19 mouse cellular contexts compared by ENCODE assay signal in the genomic region with DNA sequence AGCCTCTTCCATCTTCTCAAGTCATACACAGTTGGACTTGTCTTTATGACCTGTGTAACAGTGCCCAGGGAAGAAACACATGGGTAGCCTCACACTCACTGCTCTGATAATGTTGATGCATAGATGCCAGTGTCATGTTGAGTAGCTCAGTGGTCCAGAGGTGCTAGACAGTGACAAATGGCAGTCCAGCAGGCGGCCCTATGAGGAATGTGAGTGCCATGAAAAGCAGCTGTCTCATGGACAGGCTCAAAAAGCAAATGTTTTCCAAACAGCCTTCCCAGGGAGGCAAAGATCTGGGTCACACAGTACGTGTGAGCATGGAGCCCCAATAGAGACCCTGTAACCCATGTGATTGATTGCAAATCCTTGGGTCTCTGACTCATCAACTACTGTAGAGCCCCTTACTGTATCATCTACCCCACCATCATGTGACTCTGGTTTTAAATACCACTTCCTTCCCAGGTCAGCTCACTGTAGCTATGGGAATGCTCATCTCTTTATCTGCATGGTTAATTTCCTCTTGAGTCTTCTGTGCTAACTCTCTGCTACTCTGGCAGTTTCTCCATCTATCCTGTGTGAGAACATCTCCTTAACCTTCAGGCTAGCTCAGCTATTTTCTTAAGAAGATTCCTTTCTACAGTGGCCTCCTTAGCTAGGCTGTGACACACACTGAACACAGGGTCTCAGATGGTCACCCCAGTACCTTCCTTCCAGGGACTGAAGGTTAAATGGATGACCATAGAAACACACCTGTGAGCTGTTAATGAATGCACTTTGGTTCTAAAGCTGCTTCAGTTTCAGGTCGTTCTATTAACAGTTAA.
DNase-seq lines count a peak whose midpoint lies in the region; ATAC-seq and TF ChIP-seq lines count a peak whose summit lies in the region.
"Had no signal": no experiment of that assay in that cellular context is flagged by ENCODE, and none has a peak within 500 bp of the region (broad histone marks: within the 10 kb centered on the region; RNA-seq: fewer than 3 reads in every experiment).

No protein-coding gene starts in this region.

- H3K9me3 ChIP-seq in MEL (replicated peaks; ENCODE audit: insufficient read depth, low read length): no peaks in the 10 kb centered on the region
- H3K9me3 ChIP-seq in lung, postnatal 0 days (ENCODE audit: low read length): no peaks in the 10 kb centered on the region
- peaks cover 18% of the 10 kb centered on the region for H3K9me3 ChIP-seq in midbrain, embryonic 10.5 days (replicated peaks)

- no peak for TF ChIP-seq POLR2A in MEL (IDR thresholded peaks at IDR 0.05; ENCODE audit: control insufficient read depth in 1 of 2, insufficient read depth in 1 of 2, low read depth in 1 of 2, low read length in 2 of 2, poor library complexity in 1 of 2)

- H3K36me3 ChIP-seq in MEL (ENCODE audit: control insufficient read depth in 1 of 2, insufficient read depth in 2 of 2, low read length in 2 of 2): peaks cover 0 to 12% of the 10 kb centered on the region in 2 experiments; a peak in 2 of 4 replicates
- H3K36me3 ChIP-seq in lung, postnatal 0 days (ENCODE audit: insufficient read depth, low read length): no peaks in the 10 kb centered on the region
- H3K36me3 ChIP-seq in midbrain, embryonic 10.5 days: no peaks in the 10 kb centered on the region
- H3K36me3 ChIP-seq: hindbrain, embryonic 13.5 days; midbrain, embryonic 12.5 days had no signal

- DNase-seq in heart, adult 11 months: peak; percentile 91
- no peak for DNase-seq in heart, postnatal 10 days
- DNase-seq in left cerebral cortex, adult 2 months (ENCODE audit: extremely low spot score in 1 of 2, low spot score in 2 of 2): no peak
- DNase-seq in left cerebral cortex, postnatal 14 days (ENCODE audit: low spot score in 2 of 2): no peak
- no peak for DNase-seq in MEL (ENCODE audit: low read depth, low spot score)
- DNase-seq in lung, postnatal 0 days (ENCODE audit: low spot score): peak; percentile 13
- DNase-seq in midbrain, embryonic 10.5 days (ENCODE audit: low spot score): no peak
- DNase-seq: adrenal gland, postnatal 25 days; cerebellum, adult 11-12 months; cerebellum, postnatal 14 days; embryo, embryonic 11 days; gastrocnemius, postnatal 14 days; liver, postnatal 0 days; retina, postnatal 1 day; thymus, postnatal 25 days had no signal

- peak overlapping the region; percentile 53; the same call in 1 of the 2 replicates for H3K27ac ChIP-seq in left cerebral cortex, adult 2 months
- no peak overlapping the region for H3K27ac ChIP-seq in MEL (ENCODE audit: control insufficient read depth, low read depth, low read length)
- no peak overlapping the region for H3K27ac ChIP-seq in lung, postnatal 0 days (ENCODE audit: low read length)
- H3K27ac ChIP-seq in midbrain, embryonic 10.5 days (replicated peaks): no peak overlapping the region
- H3K27ac ChIP-seq: hindbrain, embryonic 13.5 days; midbrain, embryonic 12.5 days had no signal

- no peaks in the 10 kb centered on the region for H3K27me3 ChIP-seq in MEL (ENCODE audit: control insufficient read depth in 1 of 2, insufficient read depth in 2 of 2, low read length in 2 of 2)
- no peaks in the 10 kb centered on the region for H3K27me3 ChIP-seq in lung, postnatal 0 days (replicated peaks; ENCODE audit: insufficient read depth, low read length)
- H3K27me3 ChIP-seq in midbrain, embryonic 10.5 days (ENCODE audit: low read depth, poor library complexity, severe bottlenecking): no peaks in the 10 kb centered on the region
- H3K27me3 ChIP-seq: CH12.LX; hindbrain, embryonic 13.5 days; midbrain, embryonic 12.5 days had no signal

- TF ChIP-seq EP300 in MEL (IDR thresholded peaks at IDR 0.05; ENCODE audit: low read depth in 1 of 2, low read length in 2 of 2): no peak
- no peak for TF ChIP-seq EP300 in lung, postnatal 0 days (IDR thresholded peaks at IDR 0.05)

- no peak overlapping the region for H3K4me3 ChIP-seq in left cerebral cortex, adult 2 months
- no peak overlapping the region for H3K4me3 ChIP-seq in MEL (ENCODE audit: control insufficient read depth in 1 of 2, insufficient read depth in 1 of 2, low read depth in 2 of 2, low read length in 2 of 2)
- H3K4me3 ChIP-seq in lung, postnatal 0 days (ENCODE audit: low read depth, low read length): no peak overlapping the region
- H3K4me3 ChIP-seq in midbrain, embryonic 10.5 days: no peak overlapping the region
- H3K4me3 ChIP-seq: hindbrain, embryonic 13.5 days; midbrain, embryonic 12.5 days had no signal

- H3K4me2 ChIP-seq in lung, postnatal 0 days (replicated peaks; ENCODE audit: low read depth, low read length): no peak overlapping the region
- H3K4me2 ChIP-seq: hindbrain, embryonic 13.5 days; midbrain, embryonic 12.5 days had no signal

- intact Hi-C loops in heart, postnatal 10 days (cut with DNase I): loop anchor here (2.0 kb wide), 2 partner anchors 41 to 89 kb away; partner anchors contain the start of gene Cep85l
- intact Hi-C loops in left cerebral cortex, adult 2 months (cut with DNase I): loop anchor here (2.0 kb wide), 1 partner anchor 33 kb away; no protein-coding TSS in a partner anchor
- intact Hi-C loops in left cerebral cortex, postnatal 14 days (cut with DNase I): no loop called here

- no peak for TF ChIP-seq RAD21 in MEL (IDR thresholded peaks at IDR 0.05; ENCODE audit: low read depth, low read length)

- H3K9ac ChIP-seq in MEL (ENCODE audit: control insufficient read depth, low read depth, low read length, poor library complexity, severe bottlenecking): no peak overlapping the region
- no peak overlapping the region for H3K9ac ChIP-seq in lung, postnatal 0 days (replicated peaks; ENCODE audit: low read depth)
- H3K9ac ChIP-seq: hindbrain, embryonic 13.5 days; liver, postnatal 0 days; midbrain, embryonic 12.5 days had no signal

- H3K4me1 ChIP-seq in MEL (ENCODE audit: control insufficient read depth in 1 of 2, insufficient read depth in 2 of 2, low read length in 2 of 2): peaks cover 4 to 16% of the 10 kb centered on the region in 2 experiments; a peak in 3 of 4 replicates
- H3K4me1 ChIP-seq in lung, postnatal 0 days (ENCODE audit: insufficient read depth, low read depth, low read length): peaks cover 3% of the 10 kb centered on the region; the same call in 1 of the 2 replicates
- peaks cover 10% of the 10 kb centered on the region for H3K4me1 ChIP-seq in midbrain, embryonic 10.5 days

- no peaks in the 10 kb centered on the region for H3K79me2 ChIP-seq in MEL (ENCODE audit: control insufficient read depth, insufficient read depth, low read length, poor library complexity)

- WGBS in lung, postnatal 0 days: 50% methylated on average over 3 of the region's 3 CpGs
- 87% methylated on average over 3 of the region's 3 CpGs for WGBS in midbrain, embryonic 10.5 days

- TF ChIP-seq CTCF in left cerebral cortex, adult 2 months (IDR thresholded peaks at IDR 0.05): no peak
- TF ChIP-seq CTCF in MEL (IDR thresholded peaks at IDR 0.05 in 2 of 3, conservative IDR thresholded peaks at IDR 0.05 in 1 of 3; ENCODE audit: control insufficient read depth in 1 of 3, insufficient read depth in 1 of 3, low read depth in 2 of 3, low read length in 3 of 3, poor library complexity in 1 of 3, severe bottlenecking in 1 of 3): no peak
- no peak for TF ChIP-seq CTCF in lung, postnatal 0 days (IDR thresholded peaks at IDR 0.05)

- ATAC-seq in lung, postnatal 0 days: peak; percentile 27; the same call in 1 of the 2 replicates
- no peak for ATAC-seq in frontal cortex, adult (ENCODE audit: low TSS enrichment)
- ATAC-seq: liver, postnatal 0 days had no signal

TF ChIP-seq in MEL, 35 proteins besides CTCF, POLR2A, EP300 and RAD21:
- TF ChIP-seq USF1 (IDR thresholded peaks at IDR 0.05; ENCODE audit: low read depth, low read length) (peak; percentile 64; the same call in 1 of the 2 replicates), ZC3H11A (IDR thresholded peaks at IDR 0.05; ENCODE audit: low read depth, low read length) (no peak)

Comparison
In these comparisons a context has a peak if more than half of its experiments do, and no peak if none do; other contexts are left out.
1. DNase-seq: peak in heart, adult 11 months (single experiment) and lung, postnatal 0 days (single experiment); none in heart, postnatal 10 days (0 of 2), left cerebral cortex, adult 2 months (0 of 2), left cerebral cortex, postnatal 14 days (0 of 2), MEL (single experiment) and midbrain, embryonic 10.5 days (single experiment).